Mouse (Mus musculus) heart, adult 2 months (tissue): ENCODE measurements around the gene Vdac1.
A peak's percentile ranks its signal among the peaks of the same experiment; 100 is the strongest.

Experiments used
- CTCF ChIP-seq: fragments of 200-600 bp; IDR thresholded peaks from 2 replicates; pipeline ENCODE4 v1.8.1; 2022; ENCODE audit warnings: antibody characterized with exemption, mild to moderate bottlenecking, moderate library complexity
- POLR2A ChIP-seq: fragments of 200-500 bp; IDR thresholded peaks from 2 replicates; pipeline ENCODE4 v1.6.1; 2011; ENCODE audit warnings: mild to moderate bottlenecking, low read depth, low read length, control low read depth; ENCODE audit not compliant: insufficient read depth

- peak; percentile 44 for TF ChIP-seq CTCF
- no peak for TF ChIP-seq POLR2A
These were observed 11.9 kb upstream of the Vdac1 start for GRCm38 (mm10) chr11:52348724-52349123.
